In the genomic region with DNA sequence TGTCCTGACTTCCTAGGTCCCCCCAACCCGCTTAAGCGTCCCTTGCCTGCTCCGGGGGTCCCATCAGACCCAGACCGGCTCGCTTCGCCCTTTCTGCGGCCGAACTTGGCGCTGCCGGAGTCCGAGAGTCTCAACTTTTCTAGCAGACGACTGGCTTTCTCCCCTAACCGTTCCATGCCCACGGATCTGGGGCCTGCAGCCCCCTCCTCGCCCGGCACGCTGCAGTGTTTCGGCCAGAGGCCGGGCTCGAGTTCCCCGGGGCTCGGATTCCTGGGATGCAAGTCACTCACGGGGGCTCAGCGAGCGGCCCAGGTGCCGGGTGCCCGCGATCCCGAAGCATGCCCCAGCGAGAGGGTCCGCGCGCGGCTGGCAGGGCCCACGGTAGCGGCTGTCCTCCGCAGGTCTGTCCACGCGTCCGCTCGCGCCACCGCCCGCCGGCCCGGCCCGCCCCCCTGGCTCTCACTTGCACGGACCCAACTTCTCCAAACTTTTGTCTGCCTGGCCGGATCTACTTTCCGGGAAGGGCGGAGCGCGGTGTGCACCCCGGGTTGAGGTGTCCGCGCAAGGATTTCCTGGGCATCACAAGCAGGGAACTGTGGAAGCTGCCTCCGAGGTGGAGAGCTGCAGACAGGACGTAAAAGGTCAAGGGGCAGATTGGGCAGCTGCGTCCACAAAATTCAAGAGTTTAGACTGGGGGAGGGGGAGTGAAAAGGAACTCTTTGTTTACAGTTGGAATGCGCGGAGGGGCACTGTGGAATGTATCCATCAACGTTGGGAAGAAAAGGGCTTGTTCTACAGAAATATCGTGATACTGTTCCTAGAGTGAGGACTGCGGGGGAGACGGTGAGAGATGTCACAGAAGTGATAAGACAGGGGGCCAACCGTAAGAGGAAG, we compare ENCODE assay signal across 8 mouse cellular contexts. TPM values are rescaled to one million over a fixed set of nuclear protein-coding genes. Genes with fewer than 3 reads are reported as not detected.
DNase-seq lines count a peak whose midpoint lies in the region; ATAC-seq and TF ChIP-seq lines count a peak whose summit lies in the region.

A gene (minus strand): TSS at position 470 of the 894 bp plus-strand sequence.

- peak; percentile 61 to 64 for DNase-seq in left cerebral cortex, adult 18-20 months (ENCODE audit: low spot score in 2 of 2)
- no peak for DNase-seq in left cerebral cortex, adult 11 months (ENCODE audit: low spot score)
- peak; percentile 25 for DNase-seq in fat pad, adult 2 months (ENCODE audit: extremely low read depth, low read depth, low spot score)

- peaks cover 23% of the 10 kb centered on the region for H3K4me1 ChIP-seq in heart, embryonic 11.5 days (ENCODE audit: control insufficient read depth, insufficient read depth, low read length)
- H3K4me1 ChIP-seq in kidney, embryonic 14.5 days (ENCODE audit: control insufficient read depth, insufficient read depth, low read length): peaks cover 38% of the 10 kb centered on the region
- peaks cover 69% of the 10 kb centered on the region for H3K4me1 ChIP-seq in liver, embryonic 12.5 days
- peaks cover 34% of the 10 kb centered on the region for H3K4me1 ChIP-seq in stomach, embryonic 16.5 days (ENCODE audit: control insufficient read depth, insufficient read depth, low read length)

- H3K4me3 ChIP-seq in heart, embryonic 11.5 days (ENCODE audit: low read depth, low read length): peak within 1 kb of the TSS; percentile 87
- peak within 1 kb of the TSS; percentile 95 for H3K4me3 ChIP-seq in kidney, embryonic 14.5 days (ENCODE audit: low read length)
- peak within 1 kb of the TSS; percentile 63 for H3K4me3 ChIP-seq in liver, embryonic 12.5 days
- H3K4me3 ChIP-seq in myocyte: peak within 1 kb of the TSS; percentile 97
- peak within 1 kb of the TSS; percentile 88 for H3K4me3 ChIP-seq in stomach, embryonic 16.5 days (replicated peaks; ENCODE audit: low read length)

- ATAC-seq in heart, embryonic 11.5 days (replicated peaks; ENCODE audit: insufficient number of reproducible peaks, low FRiP score, low TSS enrichment): peak; percentile 62; the same call in 1 of the 2 replicates
- peak; percentile 78 for ATAC-seq in kidney, embryonic 14.5 days (ENCODE audit: low FRiP score, low TSS enrichment)
- ATAC-seq in liver, embryonic 12.5 days: no peak
- ATAC-seq in stomach, embryonic 16.5 days (ENCODE audit: insufficient read depth, low FRiP score): peak; percentile 76

- WGBS in heart, embryonic 11.5 days (ENCODE audit: insufficient replicate concordance): under 1% methylated on average over 66 of the region's 66 CpGs
- WGBS in kidney, embryonic 14.5 days: under 1% methylated on average over 62 of the region's 66 CpGs
- under 1% methylated on average over 66 of the region's 66 CpGs for WGBS in liver, embryonic 12.5 days (ENCODE audit: insufficient replicate concordance)
- under 1% methylated on average over 66 of the region's 66 CpGs for WGBS in stomach, embryonic 16.5 days

- H3K79me2 ChIP-seq in myocyte (ENCODE audit: control insufficient read depth, insufficient read depth): peaks cover 47% of the 10 kb centered on the region

- peak within 1 kb of the TSS; percentile 81 for H3K4me2 ChIP-seq in heart, embryonic 11.5 days
- H3K4me2 ChIP-seq in kidney, embryonic 14.5 days (replicated peaks; ENCODE audit: low read depth, low read length): peak within 1 kb of the TSS; percentile 90
- H3K4me2 ChIP-seq in liver, embryonic 12.5 days: peak within 1 kb of the TSS; percentile 80
- peak within 1 kb of the TSS; percentile 99 for H3K4me2 ChIP-seq in myocyte (ENCODE audit: low read depth)
- peak within 1 kb of the TSS; percentile 57 for H3K4me2 ChIP-seq in stomach, embryonic 16.5 days (ENCODE audit: low read depth, low read length)

- peak within 1 kb of the TSS; percentile 95 for H3K9ac ChIP-seq in heart, embryonic 11.5 days (ENCODE audit: low read depth, low read length)
- H3K9ac ChIP-seq in kidney, embryonic 14.5 days (ENCODE audit: low read depth, low read length): peak within 1 kb of the TSS; percentile 95
- H3K9ac ChIP-seq in liver, embryonic 12.5 days: peak within 1 kb of the TSS; percentile 69
- H3K9ac ChIP-seq in stomach, embryonic 16.5 days (ENCODE audit: low read length): peak within 1 kb of the TSS; percentile 90

- no peaks in the 10 kb centered on the region for H3K27me3 ChIP-seq in heart, embryonic 11.5 days (ENCODE audit: control insufficient read depth, insufficient read depth, low read length)
- no peaks in the 10 kb centered on the region for H3K27me3 ChIP-seq in kidney, embryonic 14.5 days (ENCODE audit: control insufficient read depth, insufficient read depth, low read length)
- peaks cover 72% of the 10 kb centered on the region for H3K27me3 ChIP-seq in liver, embryonic 12.5 days (replicated peaks)
- H3K27me3 ChIP-seq in myocyte (ENCODE audit: control insufficient read depth, insufficient read depth, insufficient read length): no peaks in the 10 kb centered on the region
- H3K27me3 ChIP-seq in stomach, embryonic 16.5 days (ENCODE audit: control insufficient read depth, insufficient read depth, low read length): no peaks in the 10 kb centered on the region

- H3K27ac ChIP-seq in heart, embryonic 11.5 days (ENCODE audit: low read depth, low read length): peak within 1 kb of the TSS; percentile 93
- peak within 1 kb of the TSS; percentile 97 for H3K27ac ChIP-seq in kidney, embryonic 14.5 days (ENCODE audit: low read depth, low read length)
- peak within 1 kb of the TSS; percentile 72 for H3K27ac ChIP-seq in liver, embryonic 12.5 days
- peak within 1 kb of the TSS; percentile 86 for H3K27ac ChIP-seq in stomach, embryonic 16.5 days (ENCODE audit: low read length)

- no peaks in the 10 kb centered on the region; the same call in 1 of the 2 replicates for H3K36me3 ChIP-seq in heart, embryonic 11.5 days (ENCODE audit: control insufficient read depth, insufficient read depth, low read length)
- H3K36me3 ChIP-seq in kidney, embryonic 14.5 days (ENCODE audit: control insufficient read depth, insufficient read depth, low read length): peaks cover 6% of the 10 kb centered on the region; the same call in 1 of the 2 replicates
- H3K36me3 ChIP-seq in liver, embryonic 12.5 days: no peaks in the 10 kb centered on the region
- H3K36me3 ChIP-seq in myocyte (ENCODE audit: control insufficient read depth, insufficient read depth): no peaks in the 10 kb centered on the region
- H3K36me3 ChIP-seq in stomach, embryonic 16.5 days (ENCODE audit: control insufficient read depth, insufficient read depth, low read length): no peaks in the 10 kb centered on the region

- TF ChIP-seq POLR2A in myocyte (IDR thresholded peaks at IDR 0.05; ENCODE audit: insufficient read length, low read depth): peak; percentile 84

- peak within 1 kb of the TSS; percentile 95 for H3ac ChIP-seq in myocyte (ENCODE audit: control insufficient read depth, insufficient read length)

- no peaks in the 10 kb centered on the region for H3K9me3 ChIP-seq in heart, embryonic 11.5 days (replicated peaks; ENCODE audit: control insufficient read depth, low read length)
- no peaks in the 10 kb centered on the region for H3K9me3 ChIP-seq in kidney, embryonic 14.5 days (ENCODE audit: control insufficient read depth, low read length)
- no peaks in the 10 kb centered on the region for H3K9me3 ChIP-seq in liver, embryonic 12.5 days (replicated peaks)
- no peaks in the 10 kb centered on the region for H3K9me3 ChIP-seq in stomach, embryonic 16.5 days (replicated peaks; ENCODE audit: control insufficient read depth, low read length)

TF ChIP-seq in myocyte, 11 proteins besides CTCF, POLR2A, EP300 and RAD21:
- TF ChIP-seq MYOG (IDR thresholded peaks at IDR 0.05; ENCODE audit: control insufficient read depth in 1 of 3, insufficient read depth in 1 of 3, insufficient read length in 2 of 3, low read depth in 2 of 3): peak in 2 of 3 experiments; percentile 7 to 45
- peak; percentile 79 for TF ChIP-seq POLR2AphosphoS2 (IDR thresholded peaks at IDR 0.05; ENCODE audit: insufficient read length, low read depth)
- no peak for TF ChIP-seq TCF12 (IDR thresholded peaks at IDR 0.05; ENCODE audit: insufficient read depth, poor library complexity, severe bottlenecking)

RNA-seq across cellular contexts. Expression of the gene that starts here (rescaled TPM):
- 1 to 10 TPM; 1.7 to 1.9 TPM for total RNA-seq in left cerebral cortex, adult 18-20 months (2021)
- 23.4 and 30.7 TPM in 2 replicates for polyA plus RNA-seq in heart, embryonic 11.5 days (2014; fragmentation: Nextera tagmentation; extraction: Ambion mirVana)
- 17.4 and 32.2 TPM in 2 replicates for polyA plus RNA-seq in kidney, embryonic 14.5 days (2014; fragmentation: Nextera tagmentation; extraction: Ambion mirVana)
- 10.4 and 12.7 TPM in 2 replicates for polyA plus RNA-seq in liver, embryonic 12.5 days (2016; fragmentation: Nextera tagmentation; extraction: Ambion mirVana)
- polyA plus RNA-seq in myocyte (2012; fragmentation: generic; extraction: Trizol): 30.8 TPM
- 19.5 and 20.6 TPM in 2 replicates for polyA plus RNA-seq in stomach, embryonic 16.5 days (2015; fragmentation: Nextera tagmentation; extraction: Ambion mirVana)
